Mouse (Mus musculus) frontal cortex, postnatal 36 days (tissue): ENCODE measurements at regions not wholly inside any gene's neighbourhood (a gene's known extent, or its start where the extent isn't known, plus 50 kb on each side); places are given as distances from the start of the nearest gene placed in this dataset.

ENCODE experiments used
- DNase-seq, 2 experiments: peaks; one replicate each; pipeline ENCODE4 v3.0.0; 2022; ENCODE audit warnings: low spot score in 2 of 2

DNA sequence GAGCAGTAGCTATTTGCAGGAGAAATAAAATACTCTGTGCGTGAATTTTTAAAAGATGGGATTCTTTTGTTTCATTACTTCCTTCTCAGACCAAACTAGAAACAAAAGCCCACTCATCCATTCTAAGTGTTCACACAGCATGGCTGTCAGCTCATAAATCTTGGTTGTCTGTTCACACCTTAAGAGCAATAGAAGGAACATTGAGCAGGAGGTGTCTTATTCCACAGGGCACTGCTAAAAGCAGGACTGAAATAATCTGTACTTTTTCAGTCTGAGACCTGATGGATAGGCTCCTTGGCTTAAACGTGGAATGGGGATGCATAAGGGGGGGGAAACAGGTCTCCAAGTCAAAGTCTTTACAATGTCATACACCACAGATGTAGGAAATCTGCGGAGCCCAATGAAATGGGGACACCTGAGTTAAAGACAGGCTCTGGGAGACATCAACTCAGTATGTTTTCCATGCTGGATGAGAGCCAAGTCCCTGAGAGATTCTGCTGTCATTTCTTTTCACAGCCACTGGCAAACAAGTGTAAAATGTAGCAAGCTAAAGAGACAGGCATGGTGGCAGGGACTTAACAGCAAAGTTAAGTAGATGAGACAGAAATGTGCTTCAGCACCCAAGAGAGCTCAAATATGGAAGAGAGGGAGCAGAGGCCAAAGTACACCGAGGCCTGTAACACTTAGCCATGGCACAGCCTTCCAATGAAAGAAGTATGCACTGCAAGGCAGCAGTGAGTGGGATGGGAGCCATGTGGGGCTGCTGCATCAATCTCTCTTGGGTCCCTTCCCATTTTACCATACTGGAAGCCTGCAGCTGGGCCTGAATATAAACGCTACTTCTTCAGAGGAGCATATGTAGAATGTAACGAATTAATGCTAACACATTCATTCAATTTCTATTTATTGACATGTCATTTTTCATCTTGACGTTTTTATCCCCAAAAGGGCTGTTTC is 2492.0 kb upstream of the Gm7489 start:
- DNase-seq, result peak in 1 of 2 experiments; percentile 50

- DNase-seq, result no peak
These were observed 2488.7 kb upstream of the Gm7489 start for GRCm38 (mm10) chr15:51395961-51396360.

DNA sequence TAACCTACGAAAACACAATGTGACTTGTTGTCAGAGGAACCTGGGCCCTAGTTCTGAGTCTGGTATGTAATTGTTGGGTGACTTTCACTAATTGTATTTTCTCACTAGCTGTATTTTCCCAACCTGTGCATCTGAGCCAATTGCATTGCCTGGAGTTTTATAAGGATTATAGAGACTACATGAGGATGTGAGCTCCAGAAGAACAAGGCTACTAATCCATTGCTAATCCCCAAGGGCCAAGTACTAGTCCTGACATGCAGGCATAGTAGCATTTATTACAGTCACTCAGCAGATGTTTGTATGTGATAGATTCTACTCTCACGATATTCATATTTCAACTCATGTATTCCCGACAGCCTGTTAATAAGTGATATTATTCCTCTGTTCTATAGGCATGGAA is 2481.1 kb upstream of the Gm7489 start:
- no peak for DNase-seq

- no peak for DNase-seq
These were observed 2474.9 kb upstream of the Gm7489 start for GRCm38 (mm10) chr15:51409791-51410308.

DNA sequence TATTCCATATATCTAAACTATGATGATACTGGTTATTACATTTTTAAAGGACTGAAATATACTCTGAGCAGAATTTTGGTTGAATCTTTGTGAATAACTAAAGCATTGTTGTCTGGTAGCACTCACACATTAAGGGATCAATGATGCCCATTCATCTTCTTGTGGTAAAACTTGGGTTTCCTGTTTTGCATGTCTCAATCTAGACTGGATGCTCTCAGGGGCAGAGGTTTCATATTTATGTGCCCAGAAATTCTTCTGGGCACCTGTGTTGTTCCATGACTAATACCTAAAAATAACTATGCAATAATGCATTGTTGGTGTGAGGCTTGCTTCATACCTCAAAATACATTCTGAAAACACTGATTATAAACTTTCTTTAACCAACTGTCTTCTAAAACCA is 2472.7 kb upstream of the Gm7489 start:
- DNase-seq, result no peak

- no peak for DNase-seq
These were observed 2442.1 kb upstream of the Gm7489 start for GRCm38 (mm10) chr15:51442606-51443005.

DNA sequence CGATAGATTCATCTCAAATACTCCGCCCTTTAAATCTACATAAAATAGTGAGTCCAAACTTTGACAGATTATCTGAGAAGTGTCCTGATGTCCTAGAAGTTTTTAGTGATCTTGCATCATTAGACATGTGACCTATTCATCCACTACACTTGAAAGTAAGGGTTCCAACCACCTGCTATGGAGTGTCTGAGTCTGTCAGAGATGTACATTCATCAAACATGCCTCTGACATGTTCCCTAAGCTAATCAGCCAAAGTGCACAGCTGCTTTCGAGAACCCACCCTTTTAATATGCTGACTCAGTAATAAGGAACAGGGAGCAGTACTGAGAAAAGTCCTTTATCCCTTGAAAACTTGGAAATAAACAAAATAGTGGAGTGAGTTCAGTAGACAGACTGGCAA is 2414.8 kb upstream of the Gm7489 start:
- DNase-seq, result no peak

- DNase-seq, result peak in 1 of 2 experiments; percentile 21
These were observed 2413.6 kb upstream of the Gm7489 start for GRCm38 (mm10) chr15:51471143-51471542.

- DNase-seq, result peak in 1 of 2 experiments; percentile 3
These were observed 2412.7 kb upstream of the Gm7489 start for GRCm38 (mm10) chr15:51472049-51472448.

DNA sequence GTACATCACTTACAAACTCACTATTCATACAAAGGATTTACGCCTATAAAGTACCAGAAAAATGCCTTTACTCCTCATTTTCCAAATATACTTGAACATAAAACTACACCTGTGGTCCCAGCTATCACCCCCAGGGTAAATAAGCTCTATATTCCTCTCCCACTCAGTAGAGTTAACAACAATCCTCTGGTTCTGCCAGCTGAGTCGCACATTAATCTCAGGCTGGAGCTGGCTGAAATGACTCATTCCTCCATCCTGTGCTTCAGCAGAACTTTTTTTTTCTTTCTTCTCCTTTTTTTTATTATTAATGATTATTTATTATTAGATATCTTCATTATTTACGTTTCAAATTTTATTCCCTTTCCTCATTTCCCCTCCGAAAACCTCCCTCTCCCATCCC is 2402.8 kb upstream of the Gm7489 start:
- no peak for DNase-seq

GRCm38 (mm10) chr15:51484207-51484606 is 2400.5 kb upstream of the Gm7489 start:
- no peak for DNase-seq

DNA sequence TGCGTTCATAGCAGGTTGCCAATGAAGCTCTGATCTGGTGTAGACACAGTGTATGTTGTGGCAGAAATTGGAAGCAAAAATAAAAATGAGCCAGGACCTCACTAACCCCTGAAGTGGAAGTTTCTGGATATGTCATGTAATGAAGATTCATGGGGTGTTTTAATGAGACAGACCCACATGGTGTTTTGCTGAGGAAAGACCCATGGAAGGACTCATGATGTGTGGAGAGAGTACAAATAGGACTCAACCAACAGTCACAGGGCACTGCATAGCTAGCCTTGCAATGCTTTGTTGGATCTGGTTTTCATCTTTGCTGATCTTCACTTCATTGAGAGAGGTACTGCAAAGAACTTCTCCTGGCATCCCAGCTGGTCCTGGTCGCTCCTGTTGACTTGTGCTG is 2399.2 kb upstream of the Gm7489 start:
- no peak for DNase-seq

DNA sequence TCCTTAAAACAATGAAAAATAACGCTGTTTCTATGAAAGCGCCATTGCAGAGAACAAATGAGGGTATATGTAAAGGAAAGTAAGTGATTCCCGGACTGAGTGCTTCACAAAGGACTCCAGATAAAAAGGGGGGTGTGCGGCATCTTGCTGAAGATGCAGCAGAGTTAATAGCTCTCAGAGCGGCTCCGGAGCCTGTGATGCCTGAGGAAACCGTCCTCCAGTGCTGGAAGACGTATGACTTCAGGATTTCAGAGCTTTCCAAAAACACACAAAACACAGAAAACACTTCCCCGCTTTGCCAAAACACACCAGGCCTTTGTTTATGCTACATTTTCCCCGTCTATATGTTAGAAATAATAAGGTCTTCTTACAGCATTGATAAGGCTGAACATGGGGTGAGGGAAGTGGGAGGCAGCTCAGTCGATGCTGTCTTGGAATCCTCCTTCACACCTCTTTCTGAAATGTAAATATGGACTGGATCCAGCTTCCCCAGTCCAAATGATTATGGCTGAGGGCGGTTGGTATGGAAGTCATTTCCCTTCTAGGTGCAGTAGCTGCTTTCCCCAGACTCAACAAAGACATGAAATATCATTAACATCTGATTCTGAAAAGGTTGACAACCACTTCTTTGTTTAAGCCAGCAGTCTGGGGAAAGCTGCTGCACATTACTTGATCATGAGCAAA is 2382.5 kb upstream of the Gm7489 start:
- no peak for DNase-seq

GRCm38 (mm10) chr15:51502742-51503270 is 2381.9 kb upstream of the Gm7489 start:
- no peak for DNase-seq

DNA sequence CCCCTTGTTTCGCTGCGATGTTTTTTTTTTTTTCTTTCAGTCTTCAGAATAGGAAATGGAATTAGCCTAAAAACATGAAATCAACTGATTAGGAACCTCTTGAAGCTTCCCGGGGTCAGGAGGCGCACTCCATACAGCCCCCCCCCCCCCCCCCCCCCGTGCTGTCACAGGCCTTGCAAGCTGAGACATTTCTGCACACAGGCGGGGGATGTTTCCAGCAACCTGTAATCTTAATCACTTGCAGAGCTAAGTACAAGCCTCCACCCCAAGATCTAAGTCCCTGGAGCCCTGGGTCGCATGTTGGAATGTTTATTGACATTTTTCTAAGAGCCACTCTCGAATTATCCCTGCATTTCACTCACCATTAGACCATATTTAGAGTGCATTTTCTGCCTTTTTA is 2381.4 kb upstream of the Gm7489 start:
- DNase-seq, result no peak

GRCm38 (mm10) chr15:51504016-51504760 is 2380.5 kb upstream of the Gm7489 start:
- no peak for DNase-seq

DNA sequence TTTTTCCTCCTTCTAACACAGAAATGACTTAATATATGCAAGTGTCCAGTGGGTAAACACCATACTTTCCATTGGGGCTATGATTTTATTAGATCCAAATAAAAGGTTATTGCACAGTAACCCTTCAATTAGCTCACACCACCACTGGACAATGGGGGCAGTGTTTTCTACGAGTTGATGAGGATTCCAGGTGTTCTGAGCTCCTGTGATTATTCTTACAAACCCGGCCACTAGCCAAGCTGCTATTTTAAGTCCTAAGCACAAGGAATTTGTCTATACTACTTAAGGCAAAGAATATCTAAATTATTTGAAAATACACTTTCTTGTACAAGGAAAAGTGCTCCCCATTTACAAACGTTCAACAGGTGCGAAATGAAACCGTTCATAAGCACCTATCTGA is 2379.9 kb upstream of the Gm7489 start:
- DNase-seq, result no peak

DNA sequence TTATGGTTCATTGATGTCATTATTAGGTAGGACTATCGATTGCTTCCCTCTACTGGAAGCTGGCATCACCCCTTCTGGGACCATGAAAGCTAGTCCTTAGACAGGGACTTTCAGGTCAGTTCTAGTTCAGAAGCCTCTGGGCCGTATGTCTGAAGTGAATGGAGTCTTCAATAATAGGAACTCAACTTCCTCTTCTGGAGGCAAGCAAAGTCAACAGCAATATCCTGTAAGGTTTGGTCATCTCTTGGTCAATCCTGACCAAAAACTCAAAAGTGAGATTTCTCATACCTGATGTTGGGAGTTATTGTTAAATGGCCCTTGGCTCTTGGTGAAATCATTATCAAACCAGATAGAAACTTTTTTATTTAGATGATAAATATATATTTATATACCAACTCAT is 2377.6 kb upstream of the Gm7489 start:
- no peak for DNase-seq

GRCm38 (mm10) chr15:51511319-51511718 is 2373.4 kb upstream of the Gm7489 start:
- no peak for DNase-seq

DNA sequence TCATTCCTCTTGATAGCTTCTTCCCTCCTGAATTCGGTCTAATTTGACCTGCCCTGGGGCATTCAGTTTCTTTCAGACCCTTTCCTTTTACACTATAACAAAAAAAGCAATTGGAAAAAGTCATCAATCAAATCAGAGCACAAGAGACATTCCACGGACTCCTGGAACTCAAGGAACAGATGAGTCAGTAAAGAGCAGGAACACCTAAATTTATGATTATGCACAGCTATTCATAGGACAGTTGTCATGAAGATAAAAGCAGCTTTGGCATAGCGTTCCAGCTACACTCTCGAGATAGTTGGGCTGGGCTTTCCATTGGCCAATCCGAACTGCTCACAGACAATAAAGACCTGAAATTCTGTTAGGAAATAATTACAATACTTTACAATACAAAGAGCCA is 2348.4 kb upstream of the Gm7489 start:
- DNase-seq, result no peak

DNA sequence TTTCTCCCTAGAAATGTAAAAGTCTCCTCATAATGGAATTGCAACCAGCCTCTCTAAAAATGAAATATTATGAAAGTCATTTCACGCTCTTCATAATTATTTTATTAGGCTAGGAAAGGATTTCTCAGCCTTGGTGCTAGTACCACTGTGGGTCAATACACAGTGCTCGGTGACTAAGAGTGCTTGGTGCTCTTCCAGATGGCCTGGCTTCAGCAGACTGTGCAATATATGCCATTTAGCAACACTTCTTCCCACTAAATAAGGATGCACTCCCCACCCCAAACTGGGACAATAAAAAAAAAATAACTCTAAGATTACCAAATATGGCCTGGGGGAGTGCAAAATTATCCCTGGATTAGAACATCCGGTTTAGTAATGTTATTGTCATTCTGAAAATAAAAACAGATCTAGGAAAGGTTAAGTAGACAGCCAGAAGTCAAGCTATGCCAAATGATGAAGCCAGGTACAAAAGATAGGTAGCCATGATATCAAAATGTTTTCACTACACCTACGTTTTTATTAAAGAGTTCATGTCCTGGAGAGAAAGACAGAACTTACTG is 2333.4 kb upstream of the Gm7489 start:
- DNase-seq, result no peak
